Mouse (Mus musculus) testis, postnatal 14 days (tissue): ENCODE results near the gene Hoxd9.
A peak's percentile ranks its signal among the peaks of the same experiment; 100 is the strongest.

Experiments
- DNase-seq: peaks from one replicate; pipeline ENCODE4 v3.0.0; 2021; ENCODE audit warnings: low spot score

Hoxd9 gene

DNA sequence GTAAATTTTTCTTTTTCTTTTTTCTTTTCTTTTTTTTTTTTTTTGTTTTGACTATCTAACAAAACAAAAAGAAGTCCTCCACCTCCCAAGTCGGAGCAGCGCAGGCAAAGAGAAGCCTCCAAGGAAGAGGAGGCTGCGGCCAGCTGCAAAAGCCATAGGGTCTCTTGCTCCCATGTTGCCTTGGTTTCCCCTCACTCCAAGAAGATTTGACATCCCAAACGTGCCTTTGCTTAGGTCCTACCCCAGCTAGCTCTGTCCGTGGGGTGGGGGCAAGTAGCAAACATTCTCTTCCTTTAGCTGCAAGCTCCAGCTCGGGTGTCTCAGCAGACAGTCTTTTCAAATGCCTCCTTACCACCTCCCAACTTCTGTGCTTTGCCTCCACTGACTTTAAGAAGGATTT is 36.2 kb downstream of the Hoxd9 start:
- DNase-seq, result no peak

DNA sequence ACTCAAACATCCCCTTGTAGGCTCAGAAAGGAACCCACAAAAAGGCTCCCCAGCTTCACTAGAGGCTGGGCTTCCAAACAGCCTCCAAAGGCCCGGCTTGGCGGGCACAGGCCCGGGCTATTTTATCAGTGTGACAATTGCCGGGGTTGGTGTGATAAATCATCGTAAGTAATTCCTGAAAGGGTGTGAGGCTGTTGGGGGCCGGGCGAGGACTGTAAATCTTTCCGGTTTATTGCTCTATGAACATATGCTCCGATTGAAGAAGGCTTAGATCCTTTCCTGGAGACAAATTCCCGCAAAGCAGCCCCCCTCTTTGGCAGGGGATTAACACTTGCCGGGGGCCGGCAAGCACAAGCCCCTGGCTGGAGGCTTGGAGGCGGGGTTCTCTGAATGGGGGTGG is 36.9 kb downstream of the Hoxd9 start:
- DNase-seq, result no peak

DNA sequence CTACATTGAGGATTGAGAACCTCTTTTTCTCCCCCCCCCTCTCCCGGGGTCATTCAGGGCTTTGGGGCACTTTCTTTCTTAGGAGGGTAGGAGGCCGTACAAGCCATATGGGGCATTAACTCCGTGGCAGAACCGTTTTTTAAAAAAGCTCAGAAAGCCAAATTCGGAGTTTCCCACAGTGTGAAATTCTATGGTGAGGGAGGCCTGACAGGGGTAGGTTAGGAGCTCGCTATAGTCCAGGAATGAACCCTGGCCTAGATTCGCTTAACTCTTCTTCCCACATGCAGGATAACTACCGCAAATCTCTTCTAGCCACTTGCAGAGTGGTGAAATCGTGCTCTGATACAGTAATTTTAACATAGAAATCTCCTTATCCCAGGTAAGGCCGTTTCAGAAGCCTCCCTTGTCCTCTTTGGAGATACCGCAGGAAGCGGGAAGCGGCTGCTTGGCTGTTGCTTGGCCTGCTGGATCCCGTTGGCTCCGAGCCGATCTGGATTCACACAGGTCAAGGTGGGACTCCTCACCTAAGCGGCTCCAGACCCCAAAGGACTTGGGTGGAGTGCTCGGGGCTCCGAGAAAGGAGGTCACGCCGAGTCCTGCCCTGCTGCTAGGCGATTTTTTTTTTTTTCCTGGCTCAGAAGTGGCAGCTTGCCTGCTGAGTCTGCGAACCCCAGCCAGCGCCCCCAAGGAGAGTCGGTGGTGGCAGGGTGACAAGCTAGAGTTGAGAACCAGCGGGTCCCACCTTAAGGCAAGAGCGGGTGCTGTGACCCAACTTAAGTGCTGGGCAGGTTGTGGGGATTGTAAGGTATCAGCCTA is 37.7 kb downstream of the Hoxd9 start:
- DNase-seq, result no peak

DNA sequence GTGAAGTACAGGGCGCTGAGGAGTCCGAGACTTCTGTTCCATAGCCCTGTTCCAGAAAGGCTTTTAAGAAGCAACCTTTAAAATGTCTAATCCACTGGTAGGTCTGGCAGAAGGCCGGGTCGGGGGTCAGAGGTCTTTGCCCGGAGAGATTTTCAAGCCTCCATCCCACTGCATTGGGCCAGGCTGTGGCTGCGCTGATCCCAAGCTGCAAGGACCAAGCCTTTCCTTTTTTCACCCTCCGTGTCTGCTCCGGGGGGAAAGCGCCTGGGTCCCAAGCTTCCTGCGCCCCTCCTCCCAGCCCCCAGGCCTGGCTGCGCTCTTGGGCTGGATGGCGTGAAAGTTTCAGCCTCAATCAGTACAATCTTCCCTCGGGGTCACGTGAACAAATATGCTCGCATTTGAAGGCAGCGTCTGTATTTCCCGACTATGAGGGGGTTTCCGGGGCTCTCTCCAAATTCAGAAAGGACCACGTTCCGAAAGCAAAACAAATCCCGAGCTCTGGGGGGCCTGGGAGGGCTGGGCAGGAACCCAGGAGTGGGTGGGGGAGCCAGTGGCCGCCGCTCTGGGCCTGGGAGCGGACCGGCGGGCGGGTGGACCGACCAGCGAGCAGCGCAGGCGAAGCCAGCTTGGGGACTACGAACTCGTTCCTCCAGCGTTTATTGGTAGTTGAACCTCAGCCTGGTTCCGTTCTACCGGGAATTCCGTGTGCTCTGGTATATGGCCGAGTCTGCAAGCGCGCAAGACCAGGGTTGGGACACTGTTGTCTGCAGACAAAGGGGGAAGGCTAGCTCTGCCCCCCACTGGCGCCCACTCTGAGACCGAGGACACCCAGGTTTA is 38.5 kb downstream of the Hoxd9 start:
- DNase-seq, result no peak

DNA sequence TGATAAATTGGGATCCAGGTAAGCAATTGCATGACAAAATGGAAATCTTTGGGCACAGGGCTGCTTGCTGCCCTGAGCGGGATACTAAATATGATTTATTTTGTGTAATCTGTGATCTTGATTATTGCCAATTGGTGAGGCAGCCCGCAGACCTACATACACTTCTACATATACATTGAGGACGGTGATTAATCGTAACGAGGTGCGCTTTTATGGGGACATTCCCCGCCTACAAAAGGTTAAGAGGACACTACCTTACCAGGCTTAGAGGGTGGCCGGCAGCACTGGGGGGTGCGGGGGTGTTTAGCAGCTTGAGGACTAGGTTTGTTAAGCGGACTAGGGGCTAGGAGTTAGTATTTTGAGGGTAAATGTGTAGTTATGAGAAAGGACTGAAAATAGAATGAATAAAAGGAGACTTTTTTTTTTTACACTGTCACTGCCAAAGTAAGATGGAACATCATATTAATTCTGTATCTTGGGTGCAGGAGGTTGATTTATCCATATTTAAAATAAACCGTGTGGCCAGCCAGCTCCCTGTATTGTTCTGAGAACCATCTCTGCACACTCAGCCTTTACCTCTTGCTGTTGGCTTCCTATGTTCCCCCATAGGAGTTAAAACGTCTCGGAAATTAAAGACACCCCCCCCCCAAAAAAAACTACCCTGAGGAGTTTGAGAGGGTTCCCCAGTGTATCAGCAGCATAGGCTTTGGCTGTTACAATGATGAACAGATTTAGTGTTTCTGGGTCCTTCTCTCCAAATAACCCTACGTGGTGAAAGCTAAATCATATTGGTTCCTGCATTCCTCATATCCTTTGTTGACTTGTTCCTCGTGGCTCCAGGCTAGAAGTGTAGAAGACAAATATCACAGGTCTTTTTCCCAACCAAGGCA is 39.4 kb downstream of the Hoxd9 start:
- no peak for DNase-seq

DNA sequence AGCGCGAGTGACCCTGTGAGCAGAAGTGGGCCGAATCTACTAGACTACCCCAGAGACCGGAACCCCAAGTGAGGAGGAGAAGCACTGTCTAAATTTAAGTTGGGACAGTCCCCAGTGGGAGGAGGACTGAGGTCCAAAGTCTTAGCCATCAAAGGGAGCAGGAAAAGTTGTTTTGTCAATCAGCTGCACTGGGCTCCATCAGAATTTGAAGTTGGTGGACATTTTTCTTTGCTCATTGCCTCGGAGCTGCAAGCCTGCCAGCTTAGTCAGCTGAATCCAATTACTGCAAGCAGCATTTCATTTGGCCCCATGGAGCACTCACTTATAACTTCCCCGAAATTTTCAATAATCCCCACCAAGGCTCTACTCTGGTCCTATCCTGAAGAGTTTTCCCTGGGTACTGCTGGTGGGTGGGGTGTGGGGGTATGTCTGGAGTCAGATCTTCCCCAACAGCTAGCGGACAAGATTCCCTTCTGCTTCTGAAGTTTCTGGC is 40.1 kb downstream of the Hoxd9 start:
- DNase-seq, result no peak

DNA sequence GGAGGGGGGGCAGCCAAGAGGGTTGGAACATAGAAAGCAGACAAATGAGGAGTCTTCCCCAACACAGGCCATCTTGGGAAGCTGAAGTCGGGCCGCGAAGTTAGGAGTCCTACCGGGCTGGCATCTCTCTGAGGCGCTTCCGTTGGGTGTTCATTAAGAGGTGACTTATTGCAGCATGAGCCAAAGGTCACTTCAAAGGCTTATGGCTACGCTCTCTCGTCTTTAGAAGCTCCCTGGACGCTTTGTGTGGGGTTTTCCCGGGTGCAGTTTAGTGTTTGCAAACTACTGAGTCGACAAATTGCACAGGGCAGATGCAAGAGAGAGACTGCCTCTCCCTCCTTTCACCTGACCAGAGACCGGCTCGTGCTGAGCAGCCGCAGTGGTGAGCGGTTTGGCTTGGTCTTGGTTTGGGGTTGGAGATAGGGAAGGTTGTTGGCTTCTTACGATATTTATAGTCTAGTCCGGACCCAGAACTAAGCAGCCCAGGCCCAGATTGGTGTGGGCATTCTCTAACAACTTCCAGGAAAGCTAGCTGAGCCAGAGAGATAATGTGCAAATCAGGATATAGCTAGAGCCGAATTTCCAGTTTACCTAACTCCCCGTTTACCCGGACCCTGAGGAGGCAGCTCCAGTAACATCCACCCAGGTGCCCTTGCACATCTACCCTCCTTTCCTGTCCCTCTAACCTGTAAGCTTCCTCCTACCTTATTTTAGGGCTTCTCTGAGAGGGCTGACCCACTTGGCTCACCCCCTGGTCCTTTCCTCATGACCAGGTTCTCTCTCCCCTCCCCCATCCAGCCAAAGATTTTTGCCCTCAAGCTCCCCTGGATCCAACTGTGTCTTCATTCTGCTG is 41.3 kb downstream of the Hoxd9 start:
- DNase-seq, result no peak

DNA sequence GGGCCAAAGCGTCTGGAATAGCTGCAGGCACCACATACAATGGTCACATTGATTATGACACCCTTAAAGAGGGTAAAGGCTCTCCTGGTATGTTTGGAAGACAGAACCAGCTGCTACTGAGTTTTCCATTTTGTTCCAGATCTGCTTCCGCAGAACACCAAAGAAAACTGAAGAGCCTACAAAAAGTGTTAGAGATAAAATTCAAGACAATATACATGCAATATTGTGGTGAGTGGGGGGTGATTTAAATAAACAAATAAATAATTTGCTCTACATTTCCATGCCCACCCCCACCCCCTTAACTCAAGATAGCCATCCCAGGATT is 41.9 kb downstream of the Hoxd9 start:
- DNase-seq, result no peak

DNA sequence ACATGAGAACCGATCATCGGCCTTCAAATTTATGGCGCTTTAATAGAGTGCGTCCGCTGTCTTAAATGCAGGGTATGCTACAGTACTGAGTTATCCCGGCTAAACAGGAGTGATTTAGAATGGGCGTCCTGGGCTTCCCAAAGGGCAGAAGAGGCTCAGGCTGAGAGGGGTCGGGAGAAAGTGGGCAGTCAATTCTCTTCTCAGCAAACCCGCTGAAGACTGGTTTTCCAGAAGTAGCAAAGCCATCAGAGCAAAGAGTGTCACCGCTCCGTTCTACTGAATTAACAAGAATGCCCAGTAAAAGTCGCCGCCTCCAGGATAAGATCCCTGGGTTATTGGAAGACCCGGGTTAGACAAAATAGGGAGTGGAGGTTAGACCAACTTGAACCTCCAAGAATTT is 42.3 kb downstream of the Hoxd9 start:
- no peak for DNase-seq

DNA sequence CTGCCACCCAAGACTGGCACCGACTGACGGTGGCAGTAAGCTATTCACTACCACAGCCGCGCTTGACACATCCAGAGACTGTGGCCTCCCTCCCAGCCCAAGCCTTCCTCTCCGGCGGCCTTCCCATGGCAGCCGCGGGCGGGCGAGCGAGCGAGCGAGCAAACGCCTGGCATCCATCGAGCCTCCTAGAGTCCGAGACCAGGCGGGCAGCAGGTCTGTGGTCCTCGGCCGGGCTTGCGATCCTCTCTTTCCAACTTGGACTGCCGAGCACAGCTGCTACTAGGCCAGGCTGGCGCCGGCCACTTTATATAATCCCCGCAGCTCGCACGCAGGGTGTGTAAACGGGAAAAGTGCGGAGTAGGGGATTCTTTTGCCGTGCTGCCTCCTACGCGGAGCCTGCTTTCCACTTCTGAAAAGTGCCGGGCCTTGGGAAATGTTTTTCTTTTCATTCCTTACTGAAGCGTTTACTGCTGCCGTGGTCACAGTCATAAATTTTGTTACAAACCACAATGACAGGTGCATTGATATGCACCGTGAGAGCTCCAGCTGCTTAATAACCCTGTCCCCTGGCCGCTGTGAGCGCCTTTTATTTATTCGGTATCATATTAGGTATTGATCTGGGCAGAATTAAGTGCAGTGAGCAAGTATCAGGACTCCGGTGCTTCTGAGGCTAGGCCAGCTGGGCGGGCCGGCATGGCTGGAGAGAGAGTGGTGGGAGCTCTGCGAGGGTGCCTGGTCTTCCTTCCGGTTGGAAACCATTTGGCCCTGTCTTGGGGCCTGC is 43.0 kb downstream of the Hoxd9 start:
- no peak for DNase-seq

DNA sequence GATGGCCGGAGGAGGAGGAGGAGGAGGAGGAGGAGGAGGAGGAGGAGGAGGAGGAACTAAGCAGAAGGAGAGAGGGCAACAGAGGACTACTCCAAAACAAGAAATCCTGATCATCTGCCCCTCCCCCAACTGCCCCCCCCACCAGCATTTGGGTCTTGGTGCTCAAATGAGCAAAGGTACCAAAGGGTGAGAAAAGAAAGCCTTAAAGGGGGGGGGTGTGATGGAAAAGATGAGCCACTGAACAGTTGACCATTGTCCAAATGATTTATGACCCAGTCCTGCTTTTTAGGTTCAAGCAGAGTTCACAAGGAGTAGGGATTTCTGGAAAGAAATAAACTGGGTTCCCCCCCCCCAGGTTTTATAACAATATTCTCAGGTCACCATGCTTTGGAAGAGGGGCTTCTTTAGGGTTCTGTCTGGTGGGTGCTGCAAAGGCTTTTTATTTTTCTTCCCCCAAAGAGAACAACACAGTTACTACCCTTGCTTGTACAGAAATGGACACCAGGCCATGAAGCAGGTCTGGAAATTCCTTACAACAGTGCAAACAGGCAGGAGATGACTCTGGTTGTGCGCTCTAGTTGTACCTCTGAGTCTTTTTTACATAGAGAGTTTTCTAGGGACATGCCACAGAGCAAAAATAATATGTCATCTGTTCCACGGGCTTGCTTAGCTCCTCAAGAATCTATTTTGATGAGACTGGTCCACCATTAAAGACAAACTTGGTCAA is 43.9 kb downstream of the Hoxd9 start:
- no peak for DNase-seq

DNA sequence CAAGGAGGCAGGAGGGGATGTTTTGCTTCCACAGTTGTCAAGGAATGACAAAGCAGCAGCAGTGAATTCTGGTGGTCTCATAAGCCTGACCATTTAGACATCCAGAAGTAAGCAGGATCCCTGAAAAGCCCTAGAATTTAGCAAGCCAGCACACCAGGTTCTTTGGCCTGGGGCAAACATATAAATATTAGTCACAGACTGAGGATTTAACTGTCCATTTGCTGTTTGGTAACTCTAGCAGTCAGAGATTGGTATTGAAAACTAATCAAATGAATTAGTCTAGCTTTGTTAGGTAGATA is 44.4 kb downstream of the Hoxd9 start:
- DNase-seq, result no peak

DNA sequence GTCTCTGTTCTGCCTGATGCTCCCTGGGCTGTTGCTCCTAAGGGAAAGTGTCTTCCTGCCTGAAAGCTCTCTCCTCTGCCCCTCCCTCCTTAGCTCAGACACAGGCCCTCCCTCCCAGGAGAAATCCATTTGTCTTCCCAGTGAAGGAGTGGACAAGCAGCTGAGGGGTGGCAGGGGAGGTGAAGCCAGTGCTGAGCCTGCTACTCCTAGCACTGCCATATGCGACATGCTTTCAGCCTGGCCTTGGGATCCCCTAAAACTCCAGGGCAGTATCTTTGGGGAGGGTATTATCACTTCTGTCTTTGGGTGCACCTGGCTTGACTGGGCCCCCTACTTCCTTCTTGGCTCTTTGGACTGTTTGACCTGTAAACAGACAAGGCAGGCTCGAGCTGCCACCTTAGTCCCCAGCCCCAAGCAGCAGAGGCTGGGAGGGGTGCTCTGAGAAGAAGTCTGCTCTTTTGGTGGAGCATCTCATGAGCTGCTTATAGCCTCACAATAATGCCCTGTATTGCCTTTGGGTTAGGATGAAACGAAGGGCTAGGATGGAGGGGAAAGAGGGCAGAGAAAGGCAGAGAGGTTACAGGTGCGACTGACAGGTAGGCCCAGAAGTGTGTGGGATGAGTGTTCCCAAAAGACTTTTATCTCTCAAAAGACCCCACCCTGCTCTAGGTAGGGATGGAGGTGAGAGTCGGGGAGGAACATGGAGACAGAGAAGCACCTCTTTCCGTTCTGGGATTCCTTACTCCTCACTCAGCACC is 48.2 kb downstream of the Hoxd9 start:
- no peak for DNase-seq

DNA sequence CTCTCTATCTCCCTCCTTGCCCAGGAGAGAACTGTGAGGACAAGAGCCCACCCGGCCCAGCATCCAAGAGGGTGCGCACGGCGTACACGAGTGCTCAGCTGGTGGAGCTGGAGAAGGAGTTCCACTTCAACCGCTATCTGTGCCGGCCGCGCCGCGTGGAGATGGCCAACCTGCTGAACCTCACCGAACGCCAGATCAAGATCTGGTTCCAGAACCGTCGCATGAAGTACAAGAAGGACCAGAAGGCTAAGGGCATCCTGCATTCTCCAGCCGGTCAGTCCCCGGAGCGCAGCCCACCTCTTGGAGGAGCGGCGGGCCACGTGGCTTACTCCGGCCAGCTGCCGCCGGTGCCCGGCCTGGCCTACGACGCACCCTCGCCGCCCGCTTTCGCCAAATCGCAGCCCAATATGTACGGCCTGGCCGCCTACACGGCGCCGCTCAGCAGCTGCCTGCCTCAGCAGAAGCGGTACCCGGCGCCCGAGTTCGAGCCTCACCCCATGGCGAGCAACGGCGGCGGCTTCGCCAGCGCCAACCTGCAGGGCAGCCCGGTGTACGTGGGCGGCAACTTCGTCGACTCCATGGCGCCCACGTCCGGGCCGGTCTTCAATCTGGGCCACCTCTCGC is 48.9 kb downstream of the Hoxd9 start:
- no peak for DNase-seq

DNA sequence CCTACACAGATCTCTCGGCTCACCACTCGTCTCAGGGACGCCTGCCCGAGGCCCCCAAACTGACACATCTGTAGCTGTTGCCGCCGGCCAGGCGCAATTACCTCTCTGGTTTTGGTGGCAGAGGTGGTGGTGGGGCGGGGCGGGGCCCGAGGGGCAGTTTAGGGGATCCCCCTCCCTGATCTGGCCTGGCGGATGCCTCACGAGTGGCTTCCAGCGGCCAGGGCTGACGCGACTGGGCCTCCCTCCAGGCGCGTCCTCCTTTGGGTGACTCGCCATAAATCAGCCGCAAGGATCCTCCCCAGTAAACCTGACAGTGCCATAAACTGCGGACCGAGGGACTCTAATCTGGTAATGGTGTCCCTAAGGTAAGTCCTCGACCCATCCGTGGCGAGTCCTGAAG is 49.5 kb downstream of the Hoxd9 start:
- no peak for DNase-seq

DNA sequence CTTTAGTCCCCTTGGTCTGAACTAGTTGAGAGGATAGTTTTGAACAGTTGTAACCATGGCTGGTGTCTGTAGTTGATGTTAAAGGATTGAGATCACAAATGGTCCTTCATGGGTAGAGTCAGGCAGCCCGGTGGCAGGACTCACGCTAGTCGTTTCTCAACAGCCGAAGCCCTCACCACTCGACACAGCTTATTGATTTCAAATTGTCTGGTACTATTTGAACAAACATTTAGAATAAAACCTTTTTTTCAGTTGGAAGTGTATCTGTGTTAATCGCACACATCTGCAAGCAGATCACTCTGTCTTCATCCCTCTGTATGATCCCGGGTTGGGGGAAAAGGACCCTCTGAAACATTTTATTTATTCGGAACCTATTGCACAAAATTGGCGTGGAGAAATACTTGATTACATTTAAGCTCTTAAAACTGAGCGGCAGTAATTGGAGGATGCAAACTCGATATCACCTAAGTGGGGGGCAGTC is 50.2 kb downstream of the Hoxd9 start:
- no peak for DNase-seq

DNA sequence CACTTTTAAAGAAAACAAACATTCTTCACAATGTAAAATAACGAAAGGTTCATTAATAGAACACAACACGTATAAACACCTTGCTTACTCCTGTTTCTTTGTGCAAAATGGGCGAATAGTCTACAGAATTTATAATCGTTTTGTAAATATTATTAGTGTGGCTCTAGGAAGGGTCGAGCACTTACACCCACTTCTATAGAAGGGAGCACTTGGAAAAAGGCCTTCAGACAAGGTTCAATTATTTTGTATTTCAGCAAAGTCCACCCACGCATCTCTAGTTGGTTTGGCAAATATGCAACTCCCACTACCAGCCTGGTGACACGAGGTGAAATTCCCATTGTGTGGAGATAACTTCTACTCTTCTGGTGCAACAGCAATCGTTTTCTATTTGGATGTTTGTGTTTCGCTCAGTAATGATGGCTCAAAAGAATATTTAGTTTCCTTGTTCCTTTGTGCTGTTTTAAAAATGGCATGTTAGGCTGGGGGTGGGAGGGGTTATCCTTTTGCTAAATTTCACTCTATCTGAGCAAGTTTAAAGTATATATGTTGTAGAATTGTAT is 51.0 kb downstream of the Hoxd9 start:
- no peak for DNase-seq

DNA sequence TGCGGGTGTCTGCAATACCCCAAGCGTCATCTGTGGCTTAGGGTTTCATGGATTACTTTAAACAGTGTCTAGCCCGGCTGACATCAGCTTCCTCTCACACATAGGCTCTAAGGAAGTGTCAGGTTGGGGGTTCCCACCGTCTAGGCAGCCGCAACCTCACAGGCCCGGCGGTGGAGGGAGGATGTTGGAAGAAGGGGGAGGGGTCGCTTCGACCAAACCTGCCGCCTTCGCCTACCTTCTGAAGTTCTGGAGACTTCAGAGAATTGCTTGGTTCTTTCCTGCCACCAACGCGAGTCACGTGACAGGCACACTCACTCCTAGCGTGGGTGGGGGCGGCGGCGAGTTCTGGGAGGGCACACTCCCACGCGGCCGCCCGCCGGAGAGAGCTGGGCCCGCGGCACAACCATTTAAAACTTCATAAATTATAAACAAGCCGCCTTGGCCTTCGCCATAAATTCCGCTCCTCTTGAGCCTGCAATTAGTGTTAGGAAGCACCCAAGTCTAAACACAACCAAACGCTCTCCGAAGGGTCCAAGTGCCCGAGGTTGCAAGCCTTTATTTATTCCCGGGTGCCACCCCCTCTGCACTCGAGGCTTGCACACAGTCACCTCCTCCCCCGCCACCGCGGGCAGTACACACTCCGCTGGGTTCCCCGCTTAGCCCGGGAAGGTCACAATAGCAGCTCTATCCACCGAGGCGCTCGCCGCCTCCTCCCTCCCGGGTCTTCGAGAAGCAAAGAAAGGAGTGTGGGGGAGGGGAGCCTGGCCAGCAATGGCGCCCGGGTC is 52.0 kb downstream of the Hoxd9 start:
- peak; percentile 62 for DNase-seq
